Mouse (Mus musculus): Measurements from ENCODE around the gene Eme1. TPM values are rescaled to one million over a fixed set of nuclear protein-coding genes. Genes with fewer than 3 reads are reported as not detected.
A peak's percentile ranks its signal among the peaks of the same experiment; 100 is the strongest.

Eme1 gene
- polyA plus RNA-seq, 1 experiment from 2014 or later: 35.5 TPM

DNA sequence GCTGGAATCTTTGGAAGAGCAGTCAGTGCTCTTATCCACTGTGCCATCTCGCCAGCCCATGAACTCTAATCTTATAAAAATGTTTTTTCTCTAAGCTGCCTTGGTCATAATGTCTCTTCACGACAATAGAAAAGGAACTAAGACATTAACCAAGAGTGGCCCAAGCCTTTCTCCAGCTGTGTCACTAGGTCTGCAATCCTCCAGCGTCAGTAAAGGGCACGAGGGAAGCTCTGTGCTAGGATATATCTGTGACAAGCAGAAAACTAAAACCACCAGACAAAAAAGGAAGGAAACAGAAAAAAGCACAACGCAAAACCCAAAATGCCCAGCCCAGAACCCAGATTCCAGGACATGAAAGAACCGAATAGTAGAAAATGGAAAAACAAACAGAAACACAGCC lies 33.4 kb upstream of the Eme1 start:
- no peak for DNase-seq (ENCODE audit: low spot score)
- H3K27me3 ChIP-seq (replicated peaks; ENCODE audit: control insufficient read depth, insufficient read depth, low read length): no peaks in the 10 kb centered on the region
- H3K9me3 ChIP-seq (ENCODE audit: control insufficient read depth, low read length): no peaks in the 10 kb centered on the region
- H3K9ac ChIP-seq (ENCODE audit: low read depth, low read length): no peak overlapping the region
- H3K27ac ChIP-seq (ENCODE audit: low read depth, low read length): no peak overlapping the region
- no peak overlapping the region for H3K4me3 ChIP-seq (ENCODE audit: low read depth, low read length)
- H3K4me2 ChIP-seq: no peak overlapping the region
- no peaks in the 10 kb centered on the region for H3K36me3 ChIP-seq (ENCODE audit: control insufficient read depth, insufficient read depth, low read length)
- 51% methylated on average over 6 of the region's 6 CpGs for WGBS
- no peaks in the 10 kb centered on the region for H3K4me1 ChIP-seq (replicated peaks; ENCODE audit: control insufficient read depth, insufficient read depth, low read length)
- no peak for ATAC-seq (replicated peaks; ENCODE audit: low FRiP score)

- Histone ChIP-seq H3K9ac (ENCODE audit: low read depth, low read length) (no peak overlapping the region), H3K4me3 (ENCODE audit: low read depth, low read length) (no peak overlapping the region), H3K4me2 (no peak overlapping the region), H3K27ac (ENCODE audit: low read depth, low read length) (no peak overlapping the region), H3K27me3 (replicated peaks; ENCODE audit: control insufficient read depth, insufficient read depth, low read length) (no peaks in the 10 kb centered on the region), H3K9me3 (ENCODE audit: control insufficient read depth, low read length) (no peaks in the 10 kb centered on the region), H3K36me3 (ENCODE audit: control insufficient read depth, insufficient read depth, low read length) (no peaks in the 10 kb centered on the region), H3K4me1 (replicated peaks; ENCODE audit: control insufficient read depth, insufficient read depth, low read length) (no peaks in the 10 kb centered on the region)
- DNase-seq (ENCODE audit: low spot score) (no peak), ATAC-seq (replicated peaks; ENCODE audit: low FRiP score) (no peak)
- WGBS: 78% methylated on average over 7 of the region's 7 CpGs
Measured at GRCm38 (mm10) chr11:94682427-94682826, 28.7 kb upstream of the Eme1 start.

DNA sequence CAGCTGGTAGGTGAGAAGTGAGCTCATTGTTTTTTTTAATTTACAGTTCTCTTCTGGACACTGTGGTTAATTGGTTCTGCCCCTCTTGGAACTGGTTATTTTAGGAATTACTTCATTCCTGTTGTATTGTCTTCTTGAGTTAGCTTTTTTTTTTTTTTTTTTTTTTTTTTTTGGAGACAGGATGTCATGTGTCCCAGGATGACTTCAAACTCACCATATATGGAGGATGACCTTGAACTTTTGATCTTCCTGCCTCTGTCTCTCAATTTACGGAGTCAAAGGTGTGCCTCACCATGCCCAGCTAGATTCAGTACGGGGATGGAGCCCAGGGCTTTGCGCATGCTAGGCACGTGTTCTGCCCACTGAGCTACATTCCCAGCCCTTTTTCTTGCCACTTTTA lies 27.9 kb upstream of the Eme1 start:
- Histone ChIP-seq H3K36me3 (ENCODE audit: control insufficient read depth, insufficient read depth, low read length) (no peaks in the 10 kb centered on the region), H3K4me1 (replicated peaks; ENCODE audit: control insufficient read depth, insufficient read depth, low read length) (peaks cover under 1% of the 10 kb centered on the region), H3K4me3 (ENCODE audit: low read depth, low read length) (no peak overlapping the region), H3K27ac (ENCODE audit: low read depth, low read length) (no peak overlapping the region), H3K4me2 (no peak overlapping the region), H3K9ac (ENCODE audit: low read depth, low read length) (no peak overlapping the region), H3K9me3 (ENCODE audit: control insufficient read depth, low read length) (no peaks in the 10 kb centered on the region), H3K27me3 (replicated peaks; ENCODE audit: control insufficient read depth, insufficient read depth, low read length) (no peaks in the 10 kb centered on the region)
- 79% methylated on average over 4 of the region's 4 CpGs for WGBS
- ATAC-seq (replicated peaks; ENCODE audit: low FRiP score): no peak
- DNase-seq (ENCODE audit: low spot score): no peak

DNA sequence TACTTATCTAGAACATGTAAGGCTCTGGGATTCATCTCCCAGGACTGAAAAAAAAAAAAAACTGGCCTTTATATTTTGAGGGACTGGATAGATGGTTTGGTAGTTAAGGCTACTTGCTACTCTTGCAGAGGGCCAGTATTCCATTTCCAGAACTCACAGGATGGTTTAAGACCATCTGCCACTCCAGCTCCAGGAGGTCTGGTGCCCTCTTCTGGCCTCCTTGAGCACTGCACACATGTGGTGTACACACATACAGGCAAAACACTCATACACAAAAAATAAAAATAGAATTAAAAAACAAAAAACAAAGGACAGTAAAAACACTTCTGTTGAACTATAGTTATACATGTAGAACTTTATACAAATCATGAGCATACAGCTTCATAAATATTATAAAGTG lies 26.9 kb upstream of the Eme1 start:
- no peak overlapping the region for H3K27ac ChIP-seq (ENCODE audit: low read depth, low read length)
- H3K9me3 ChIP-seq (ENCODE audit: control insufficient read depth, low read length): no peaks in the 10 kb centered on the region
- H3K4me2 ChIP-seq: no peak overlapping the region
- ATAC-seq (replicated peaks; ENCODE audit: low FRiP score) (no peak), DNase-seq (ENCODE audit: low spot score) (no peak)
- no peak overlapping the region for H3K9ac ChIP-seq (ENCODE audit: low read depth, low read length)
- H3K36me3 ChIP-seq (ENCODE audit: control insufficient read depth, insufficient read depth, low read length): no peaks in the 10 kb centered on the region
- H3K27me3 ChIP-seq (replicated peaks; ENCODE audit: control insufficient read depth, insufficient read depth, low read length): no peaks in the 10 kb centered on the region
- peaks cover 7% of the 10 kb centered on the region for H3K4me1 ChIP-seq (replicated peaks; ENCODE audit: control insufficient read depth, insufficient read depth, low read length)
- no peak overlapping the region for H3K4me3 ChIP-seq (ENCODE audit: low read depth, low read length)

GRCm38 (mm10) chr11:94677607-94678145 lies 23.9 kb upstream of the Eme1 start:
- H3K27ac ChIP-seq (ENCODE audit: low read depth, low read length): no peak overlapping the region
- ATAC-seq (replicated peaks; ENCODE audit: low FRiP score) (no peak), DNase-seq (ENCODE audit: low spot score) (no peak)
- H3K4me3 ChIP-seq (ENCODE audit: low read depth, low read length): peak overlapping the region; percentile 96
- no peaks in the 10 kb centered on the region for H3K9me3 ChIP-seq (ENCODE audit: control insufficient read depth, low read length)
- peaks cover 11% of the 10 kb centered on the region for H3K4me1 ChIP-seq (replicated peaks; ENCODE audit: control insufficient read depth, insufficient read depth, low read length)
- H3K27me3 ChIP-seq (replicated peaks; ENCODE audit: control insufficient read depth, insufficient read depth, low read length): no peaks in the 10 kb centered on the region
- H3K9ac ChIP-seq (ENCODE audit: low read depth, low read length): peak overlapping the region; percentile 96
- 34% methylated on average over 15 of the region's 15 CpGs for WGBS
- H3K4me2 ChIP-seq: peak overlapping the region; percentile 87
- H3K36me3 ChIP-seq (ENCODE audit: control insufficient read depth, insufficient read depth, low read length): no peaks in the 10 kb centered on the region; the same call in 1 of the 2 replicates

- H3K4me1 ChIP-seq (replicated peaks; ENCODE audit: control insufficient read depth, insufficient read depth, low read length): peaks cover 11% of the 10 kb centered on the region
- H3K27me3 ChIP-seq (replicated peaks; ENCODE audit: control insufficient read depth, insufficient read depth, low read length): no peaks in the 10 kb centered on the region
- H3K4me2 ChIP-seq: peak within 1 kb of the TSS; percentile 87
- no peaks in the 10 kb centered on the region for H3K9me3 ChIP-seq (ENCODE audit: control insufficient read depth, low read length)
- H3K36me3 ChIP-seq (ENCODE audit: control insufficient read depth, insufficient read depth, low read length): no peaks in the 10 kb centered on the region; the same call in 1 of the 2 replicates
- H3K9ac ChIP-seq (ENCODE audit: low read depth, low read length): peak within 1 kb of the TSS; percentile 96
- WGBS: under 1% methylated on average over 82 of the region's 82 CpGs
- H3K27ac ChIP-seq (ENCODE audit: low read depth, low read length): peak within 1 kb of the TSS; percentile 80
- ATAC-seq (replicated peaks; ENCODE audit: low FRiP score) (peak; percentile 96), DNase-seq (ENCODE audit: low spot score) (peak; percentile 92)
- H3K4me3 ChIP-seq (ENCODE audit: low read depth, low read length): peak within 1 kb of the TSS; percentile 96
Measured at GRCm38 (mm10) chr11:94676754-94677606, 23.2 kb upstream of the Eme1 start, which contains the start of gene Xylt2. Gene Xylt2, minus strand, starts transcription at chr11:94677515.

GRCm38 (mm10) chr11:94676308-94676707 lies 22.5 kb upstream of the Eme1 start:
- H3K9ac ChIP-seq (ENCODE audit: low read depth, low read length): peak overlapping the region; percentile 96
- peak overlapping the region; percentile 87 for H3K4me2 ChIP-seq
- H3K4me3 ChIP-seq (ENCODE audit: low read depth, low read length): peak overlapping the region; percentile 96
- H3K36me3 ChIP-seq (ENCODE audit: control insufficient read depth, insufficient read depth, low read length): no peaks in the 10 kb centered on the region; the same call in 1 of the 2 replicates
- H3K4me1 ChIP-seq (replicated peaks; ENCODE audit: control insufficient read depth, insufficient read depth, low read length): peaks cover 11% of the 10 kb centered on the region
- H3K27ac ChIP-seq (ENCODE audit: low read depth, low read length): no peak overlapping the region
- H3K9me3 ChIP-seq (ENCODE audit: control insufficient read depth, low read length): no peaks in the 10 kb centered on the region
- no peaks in the 10 kb centered on the region for H3K27me3 ChIP-seq (replicated peaks; ENCODE audit: control insufficient read depth, insufficient read depth, low read length)
- 37% methylated on average over 4 of the region's 4 CpGs for WGBS
- ATAC-seq (replicated peaks; ENCODE audit: low FRiP score) (no peak), DNase-seq (ENCODE audit: low spot score) (no peak)

- 82% methylated on average over 5 of the region's 5 CpGs for WGBS
- DNase-seq (ENCODE audit: low spot score) (no peak), ATAC-seq (replicated peaks; ENCODE audit: low FRiP score) (no peak)
- no peaks in the 10 kb centered on the region for H3K27me3 ChIP-seq (replicated peaks; ENCODE audit: control insufficient read depth, insufficient read depth, low read length)
- no peaks in the 10 kb centered on the region; the same call in 1 of the 2 replicates for H3K36me3 ChIP-seq (ENCODE audit: control insufficient read depth, insufficient read depth, low read length)
- peaks cover 11% of the 10 kb centered on the region for H3K4me1 ChIP-seq (replicated peaks; ENCODE audit: control insufficient read depth, insufficient read depth, low read length)
- no peaks in the 10 kb centered on the region for H3K9me3 ChIP-seq (ENCODE audit: control insufficient read depth, low read length)
- no peak overlapping the region for H3K4me3 ChIP-seq (ENCODE audit: low read depth, low read length)
- no peak overlapping the region for H3K4me2 ChIP-seq
- H3K9ac ChIP-seq (ENCODE audit: low read depth, low read length): no peak overlapping the region
- H3K27ac ChIP-seq (ENCODE audit: low read depth, low read length): no peak overlapping the region
Measured at GRCm38 (mm10) chr11:94675446-94675845, 21.7 kb upstream of the Eme1 start.

- ATAC-seq (replicated peaks; ENCODE audit: low FRiP score) (no peak), DNase-seq (ENCODE audit: low spot score) (no peak)
- peaks cover 11% of the 10 kb centered on the region for H3K4me1 ChIP-seq (replicated peaks; ENCODE audit: control insufficient read depth, insufficient read depth, low read length)
- no peaks in the 10 kb centered on the region for H3K27me3 ChIP-seq (replicated peaks; ENCODE audit: control insufficient read depth, insufficient read depth, low read length)
- H3K27ac ChIP-seq (ENCODE audit: low read depth, low read length): no peak overlapping the region
- H3K36me3 ChIP-seq (ENCODE audit: control insufficient read depth, insufficient read depth, low read length): peaks cover 3% of the 10 kb centered on the region; the same call in 1 of the 2 replicates
- no peak overlapping the region for H3K4me2 ChIP-seq
- H3K4me3 ChIP-seq (ENCODE audit: low read depth, low read length): no peak overlapping the region
- no peaks in the 10 kb centered on the region for H3K9me3 ChIP-seq (ENCODE audit: control insufficient read depth, low read length)
- H3K9ac ChIP-seq (ENCODE audit: low read depth, low read length): no peak overlapping the region
- 77% methylated on average over 5 of the region's 5 CpGs for WGBS
Measured at GRCm38 (mm10) chr11:94674984-94675383, 21.2 kb upstream of the Eme1 start.
